Mouse (Mus musculus) heart, postnatal 0 days (tissue): ENCODE results near the gene Ogt. TPM values are rescaled to one million over a fixed set of nuclear protein-coding genes. Genes with fewer than 3 reads are reported as not detected.

Experiments
- ATAC-seq: fragments of 200-750 bp; cut with Nextera tagmentation; 2 replicates; pipeline ENCODE4 v1.8.0; 2017; ENCODE audit warnings: low read depth, moderate number of reproducible peaks, moderate library complexity; ENCODE audit not compliant: insufficient read depth
- DNase-seq: peaks from one replicate; pipeline ENCODE4 v3.0.0-alpha.2; 2016; ENCODE audit warnings: low spot score
- H3K27ac ChIP-seq: fragments of 300-500 bp; sonication (generic); 2 replicates; pipeline ENCODE4 v1.5.1; 2014; ENCODE audit warnings: low read depth, mild to moderate bottlenecking
- H3K27me3 ChIP-seq: fragments of 300-500 bp; sonication (generic); 2 replicates; pipeline ENCODE4 v1.6.1; 2014; ENCODE audit warnings: low read length, mixed read lengths; ENCODE audit not compliant: control insufficient read depth, insufficient read depth
- H3K36me3 ChIP-seq: fragments of 300-500 bp; sonication (generic); replicated peaks from 2 replicates; pipeline ENCODE4 v1.6.1; 2014; ENCODE audit warnings: low read length, mixed read lengths; ENCODE audit not compliant: control insufficient read depth, insufficient read depth
- H3K4me1 ChIP-seq: fragments of 300-500 bp; sonication (generic); 2 replicates; pipeline ENCODE4 v1.6.1; 2014; ENCODE audit warnings: antibody characterized with exemption; ENCODE audit not compliant: control insufficient read depth, insufficient read depth
- H3K4me2 ChIP-seq: fragments of 300-500 bp; sonication (generic); 2 replicates; pipeline ENCODE4 v1.6.1; 2014; ENCODE audit warnings: low read depth, mild to moderate bottlenecking, low read length, moderate library complexity
- H3K4me3 ChIP-seq: fragments of 300-500 bp; sonication (generic); 2 replicates; pipeline ENCODE4 v1.5.1; 2014; ENCODE audit warnings: low read depth, low read length
- H3K9ac ChIP-seq: fragments of 300-500 bp; sonication (generic); replicated peaks from 2 replicates; pipeline ENCODE4 v1.6.1; 2014; ENCODE audit warnings: low read depth, low read length, mixed read lengths
- H3K9me3 ChIP-seq: fragments of 300-500 bp; sonication (generic); replicated peaks from 2 replicates; pipeline ENCODE4 v1.6.1; 2016; ENCODE audit warnings: low read length; ENCODE audit not compliant: control insufficient read depth
- CTCF ChIP-seq: IDR thresholded peaks from 2 replicates; pipeline ENCODE4 v1.5.1; 2016; ENCODE audit warnings: antibody characterized with exemption, control low read depth, low read depth
- EP300 ChIP-seq: IDR thresholded peaks from 2 replicates; pipeline ENCODE4 v1.6.1; 2016; ENCODE audit warnings: antibody characterized with exemption, low read depth
- WGBS: fragments of 180-500 bp; shearing (Covaris S2); extraction: QIAGEN DNeasy Blood & Tissue Kit; methylation state at CpG from one replicate; pipeline ENCODE4 v1.1.7; 2014; 5-methylcytosine and 5-hydroxymethylcytosine counted together
- polyA plus RNA-seq: library from polyadenylated mRNA; unstranded; fragments of >200 nt; fragmentation: Nextera tagmentation; extraction: Ambion mirVana; gene quantifications from 2 replicates; pipeline ENCODE4 v1.2.1, GENCODE M21; 2015
- total RNA-seq: library from RNA; depleted of rRNA; stranded (reverse); fragments of >200 nt; gene quantifications from 2 replicates; pipeline ENCODE4 v1.2.3, GENCODE M21; 2014; ENCODE audit warnings: low replicate concordance

The Ogt gene
- total and polyA plus RNA-seq, 2 experiments from 2014 or later, result 49.6 to 108 TPM

- Histone ChIP-seq H3K4me1 (no peaks in the 10 kb centered on the region), H3K4me3 (no peak overlapping the region), H3K36me3 (no peaks in the 10 kb centered on the region), H3K9me3 (no peaks in the 10 kb centered on the region), H3K9ac (no peak overlapping the region), H3K27me3 (no peaks in the 10 kb centered on the region), H3K4me2 (no peak overlapping the region), H3K27ac (no peak overlapping the region)
- DNase-seq (no peak), ATAC-seq (no peak)
- no peak for TF ChIP-seq CTCF
- no peak for TF ChIP-seq EP300
- WGBS, result 40% methylated on average over 8 of the region's 9 CpGs
These were observed 2.9 kb upstream of the Ogt start for GRCm38 (mm10) chrX:101636821-101637525.

- 0 out of 2 replicates have a peak, but pooled peaks cover 4% of the 10 kb centered on the region for H3K4me1 ChIP-seq
- H3K9me3 ChIP-seq, result no peaks in the 10 kb centered on the region
- no peak overlapping the region for H3K27ac ChIP-seq
- TF ChIP-seq CTCF, result no peak
- no peak for TF ChIP-seq EP300
- DNase-seq (no peak), ATAC-seq (no peak)
- no peaks in the 10 kb centered on the region for H3K36me3 ChIP-seq
- peak overlapping the region; percentile 82; the same call in 1 of the 2 replicates for H3K4me3 ChIP-seq
- H3K4me2 ChIP-seq, result peak overlapping the region; percentile 57
- H3K9ac ChIP-seq, result no peak overlapping the region
- H3K27me3 ChIP-seq, result no peaks in the 10 kb centered on the region
- WGBS, result 45% methylated on average over 3 of the region's 3 CpGs
These were observed 1.0 kb upstream of the Ogt start for GRCm38 (mm10) chrX:101638856-101639255.

- H3K9ac ChIP-seq, result peak overlapping the region; percentile 43; the same call in 1 of the 2 replicates
- H3K4me1 ChIP-seq, result 0 out of 2 replicates have a peak, but pooled peaks cover 4% of the 10 kb centered on the region
- H3K27ac ChIP-seq, result peak overlapping the region; percentile 46
- H3K36me3 ChIP-seq, result no peaks in the 10 kb centered on the region
- H3K4me2 ChIP-seq, result peak overlapping the region; percentile 57
- no peaks in the 10 kb centered on the region for H3K27me3 ChIP-seq
- 16% methylated on average over 13 of the region's 13 CpGs for WGBS
- no peak for TF ChIP-seq CTCF
- TF ChIP-seq EP300, result no peak
- ATAC-seq, result no peak
- DNase-seq, result no peak
- peak overlapping the region; percentile 82 for H3K4me3 ChIP-seq
- no peaks in the 10 kb centered on the region for H3K9me3 ChIP-seq
These were observed 554 bp upstream of the Ogt start for GRCm38 (mm10) chrX:101639306-101639705.

GRCm38 (mm10) chrX:101640194-101641160, 617 bp downstream of the Ogt start:
- Histone ChIP-seq H3K4me2 (peak overlapping the region; percentile 66), H3K4me1 (0 out of 2 replicates have a peak, but pooled peaks cover 4% of the 10 kb centered on the region), H3K9ac (peak overlapping the region; percentile 86), H3K27me3 (no peaks in the 10 kb centered on the region), H3K27ac (peak overlapping the region; percentile 86), H3K36me3 (no peaks in the 10 kb centered on the region), H3K4me3 (peak overlapping the region; percentile 82), H3K9me3 (no peaks in the 10 kb centered on the region)
- WGBS, result 10% methylated on average over 44 of the region's 45 CpGs
- TF ChIP-seq CTCF (no peak), EP300 (no peak)
- ATAC-seq, result peak; percentile 53
- DNase-seq, result peak; percentile 16

- no peaks in the 10 kb centered on the region for H3K36me3 ChIP-seq
- H3K27me3 ChIP-seq, result no peaks in the 10 kb centered on the region
- H3K4me1 ChIP-seq, result 0 out of 2 replicates have a peak, but pooled peaks cover 4% of the 10 kb centered on the region
- DNase-seq (no peak), ATAC-seq (no peak)
- H3K4me3 ChIP-seq, result peak overlapping the region; percentile 82
- no peak for TF ChIP-seq EP300
- TF ChIP-seq CTCF, result no peak
- peak overlapping the region; percentile 86 for H3K27ac ChIP-seq
- H3K4me2 ChIP-seq, result peak overlapping the region; percentile 66
- H3K9me3 ChIP-seq, result no peaks in the 10 kb centered on the region
- peak overlapping the region; percentile 86 for H3K9ac ChIP-seq
- 10% methylated on average over 6 of the region's 6 CpGs for WGBS
These were observed 1.3 kb downstream of the Ogt start for GRCm38 (mm10) chrX:101641161-101641530.
